Mouse (Mus musculus): ENCODE data around the gene Gpr171. TPM values are rescaled to one million over a fixed set of nuclear protein-coding genes. Genes with fewer than 3 reads are reported as not detected.
A peak's percentile ranks its signal among the peaks of the same experiment; 100 is the strongest.

The Gpr171 gene
- total RNA-seq, 1 experiment = 0.09 TPM

- no peaks in the 10 kb centered on the region for H3K36me3 ChIP-seq (ENCODE audit: control insufficient read depth, insufficient read depth, low read length, poor library complexity, severe bottlenecking)
- H3K4me1 ChIP-seq (ENCODE audit: control insufficient read depth in 2 of 2, insufficient read depth in 2 of 2, low read length in 2 of 2, poor library complexity in 1 of 2) = peaks cover 0 to 1% of the 10 kb centered on the region in 2 experiments; a peak in 1 of 4 replicates
- no peaks in the 10 kb centered on the region for H3K9me3 ChIP-seq (ENCODE audit: control insufficient read depth, insufficient read depth, low read depth, low read length)
- no peak overlapping the region for H3K9ac ChIP-seq (ENCODE audit: insufficient read depth, low read depth, low read length, poor library complexity, severe bottlenecking)
- no peak overlapping the region for H3K4me3 ChIP-seq (ENCODE audit: insufficient read depth in 1 of 2, low read depth in 1 of 2, low read length in 2 of 2, poor library complexity in 1 of 2, severe bottlenecking in 1 of 2)
- H3K27ac ChIP-seq (ENCODE audit: insufficient read depth, low read depth, low read length, poor library complexity, severe bottlenecking) = no peak overlapping the region
- TF ChIP-seq CHD2 (IDR thresholded peaks at IDR 0.05; ENCODE audit: low read depth, low read length) (no peak), ZNF384 (IDR thresholded peaks at IDR 0.05; ENCODE audit: low read depth, low read length) (no peak)
- in situ Hi-C loops (cut with MboI; ENCODE audit: low sequenced_read_pairs in 2 of 2, unreplicated experiment in 2 of 2) = loop anchor here in 1 of 2 experiments (10.0 kb wide), 1 partner anchor 619 kb away; no protein-coding TSS in a partner anchor
- DNase-seq (ENCODE audit: low read depth, low spot score) = no peak
Observed at GRCm38 (mm10) chr3:59125783-59126555, 24.3 kb upstream of the Gpr171 start.

- H3K9me3 ChIP-seq (ENCODE audit: control insufficient read depth, insufficient read depth, low read depth, low read length) = no peaks in the 10 kb centered on the region
- peaks cover 1 to 2% of the 10 kb centered on the region in 2 experiments; a peak in 1 of 4 replicates for H3K4me1 ChIP-seq (ENCODE audit: control insufficient read depth in 2 of 2, insufficient read depth in 2 of 2, low read length in 2 of 2, poor library complexity in 1 of 2)
- TF ChIP-seq ZNF384 (IDR thresholded peaks at IDR 0.05; ENCODE audit: low read depth, low read length) (no peak), HCFC1 (IDR thresholded peaks at IDR 0.05; ENCODE audit: borderline replicate concordance, insufficient read depth, low read length) (no peak), ZC3H11A (IDR thresholded peaks at IDR 0.05; ENCODE audit: borderline replicate concordance, low read depth, low read length) (no peak), MAFK (IDR thresholded peaks at IDR 0.05; ENCODE audit: insufficient read depth, low read depth, low read length) (no peak), CHD2 (IDR thresholded peaks at IDR 0.05; ENCODE audit: low read depth, low read length) (no peak)
- no peak overlapping the region for H3K9ac ChIP-seq (ENCODE audit: insufficient read depth, low read depth, low read length, poor library complexity, severe bottlenecking)
- H3K36me3 ChIP-seq (ENCODE audit: control insufficient read depth, insufficient read depth, low read length, poor library complexity, severe bottlenecking) = no peaks in the 10 kb centered on the region
- no peak for DNase-seq (ENCODE audit: low read depth, low spot score)
- no peak overlapping the region for H3K27ac ChIP-seq (ENCODE audit: insufficient read depth, low read depth, low read length, poor library complexity, severe bottlenecking)
- in situ Hi-C loops (cut with MboI; ENCODE audit: low sequenced_read_pairs in 2 of 2, unreplicated experiment in 2 of 2) = loop anchor here in 1 of 2 experiments (10.0 kb wide), 1 partner anchor 620 kb away; no protein-coding TSS in a partner anchor
- no peak overlapping the region for H3K4me3 ChIP-seq (ENCODE audit: insufficient read depth in 1 of 2, low read depth in 1 of 2, low read length in 2 of 2, poor library complexity in 1 of 2, severe bottlenecking in 1 of 2)
Observed at GRCm38 (mm10) chr3:59125022-59125421, 23.4 kb upstream of the Gpr171 start.

- Histone ChIP-seq H3K36me3 (ENCODE audit: control insufficient read depth, insufficient read depth, low read length, poor library complexity, severe bottlenecking) (no peaks in the 10 kb centered on the region), H3K4me3 (ENCODE audit: insufficient read depth in 1 of 2, low read depth in 1 of 2, low read length in 2 of 2, poor library complexity in 1 of 2, severe bottlenecking in 1 of 2) (no peak overlapping the region), H3K4me1 (ENCODE audit: control insufficient read depth in 2 of 2, insufficient read depth in 2 of 2, low read length in 2 of 2, poor library complexity in 1 of 2) (peaks cover 1 to 2% of the 10 kb centered on the region in 2 experiments; a peak in 1 of 4 replicates), H3K27ac (ENCODE audit: insufficient read depth, low read depth, low read length, poor library complexity, severe bottlenecking) (no peak overlapping the region), H3K9ac (ENCODE audit: insufficient read depth, low read depth, low read length, poor library complexity, severe bottlenecking) (no peak overlapping the region), H3K9me3 (ENCODE audit: control insufficient read depth, insufficient read depth, low read depth, low read length) (no peaks in the 10 kb centered on the region)
- DNase-seq (ENCODE audit: low read depth, low spot score) = no peak
- in situ Hi-C loops (cut with MboI; ENCODE audit: low sequenced_read_pairs in 2 of 2, unreplicated experiment in 2 of 2) = loop anchor here in 1 of 2 experiments (10.0 kb wide), 1 partner anchor 623 kb away; no protein-coding TSS in a partner anchor
- TF ChIP-seq HCFC1 (IDR thresholded peaks at IDR 0.05; ENCODE audit: borderline replicate concordance, insufficient read depth, low read length) = no peak
Observed at GRCm38 (mm10) chr3:59121780-59122449, 20.3 kb upstream of the Gpr171 start.

- Histone ChIP-seq H3K4me1 (ENCODE audit: control insufficient read depth in 2 of 2, insufficient read depth in 2 of 2, low read length in 2 of 2, poor library complexity in 1 of 2) (peaks cover 1 to 2% of the 10 kb centered on the region in 2 experiments; a peak in 1 of 4 replicates), H3K36me3 (ENCODE audit: control insufficient read depth, insufficient read depth, low read length, poor library complexity, severe bottlenecking) (no peaks in the 10 kb centered on the region), H3K9ac (ENCODE audit: insufficient read depth, low read depth, low read length, poor library complexity, severe bottlenecking) (no peak overlapping the region), H3K27ac (ENCODE audit: insufficient read depth, low read depth, low read length, poor library complexity, severe bottlenecking) (no peak overlapping the region), H3K4me3 (ENCODE audit: insufficient read depth in 1 of 2, low read depth in 1 of 2, low read length in 2 of 2, poor library complexity in 1 of 2, severe bottlenecking in 1 of 2) (no peak overlapping the region), H3K9me3 (ENCODE audit: control insufficient read depth, insufficient read depth, low read depth, low read length) (no peaks in the 10 kb centered on the region)
- in situ Hi-C loops (cut with MboI; ENCODE audit: low sequenced_read_pairs in 2 of 2, unreplicated experiment in 2 of 2) = loop anchor here in 1 of 2 experiments (10.0 kb wide), 1 partner anchor 624 kb away; no protein-coding TSS in a partner anchor
- no peak for TF ChIP-seq CHD2 (IDR thresholded peaks at IDR 0.05; ENCODE audit: low read depth, low read length)
- no peak for TF ChIP-seq ZC3H11A (IDR thresholded peaks at IDR 0.05; ENCODE audit: borderline replicate concordance, low read depth, low read length)
- no peak for TF ChIP-seq HCFC1 (IDR thresholded peaks at IDR 0.05; ENCODE audit: borderline replicate concordance, insufficient read depth, low read length)
- TF ChIP-seq ZNF384 (IDR thresholded peaks at IDR 0.05; ENCODE audit: low read depth, low read length) = no peak
- no peak for TF ChIP-seq MAFK (IDR thresholded peaks at IDR 0.05; ENCODE audit: insufficient read depth, low read depth, low read length)
- DNase-seq (ENCODE audit: low read depth, low spot score) = peak; percentile 38
Observed at GRCm38 (mm10) chr3:59121067-59121730, 19.6 kb upstream of the Gpr171 start.

All from ES-E14 (cell line).